In the genomic region with DNA sequence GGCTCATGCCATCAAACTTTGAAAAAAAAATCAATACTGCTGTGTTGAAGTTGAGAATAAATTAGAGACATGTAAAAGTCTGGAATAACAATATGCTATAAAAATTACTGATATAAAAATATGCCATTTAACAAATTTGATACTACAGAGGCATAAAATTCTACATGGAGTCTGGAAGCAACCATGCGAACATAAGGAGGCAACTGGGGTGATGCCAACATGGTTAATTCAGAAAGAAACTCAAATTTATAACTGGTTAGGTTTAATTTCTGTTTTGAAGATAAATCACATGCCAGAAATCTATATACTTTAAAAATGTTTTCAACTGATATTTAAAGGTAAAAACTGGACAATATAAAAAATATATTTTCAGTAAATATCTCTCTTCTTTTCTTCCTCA, we compare ENCODE assay signal across 22 mouse cellular contexts.
DNase-seq lines count a peak whose midpoint lies in the region; ATAC-seq and TF ChIP-seq lines count a peak whose summit lies in the region.
"Had no signal": no experiment of that assay in that cellular context is flagged by ENCODE, and none has a peak within 500 bp of the region (broad histone marks: within the 10 kb centered on the region; RNA-seq: fewer than 3 reads in every experiment).

No protein-coding gene starts in this region.

- ATAC-seq in forebrain, embryonic 15.5 days (replicated peaks): no peak
- ATAC-seq in forebrain, embryonic 13.5 days: no peak
- ATAC-seq in heart, embryonic 11.5 days (replicated peaks; ENCODE audit: insufficient number of reproducible peaks, low FRiP score, low TSS enrichment): no peak
- ATAC-seq in liver, embryonic 11.5 days (replicated peaks; ENCODE audit: low FRiP score): no peak

- H3K4me1 ChIP-seq in forebrain, embryonic 15.5 days: 0 out of 2 replicates have a peak, but pooled peaks cover 9% of the 10 kb centered on the region
- no peaks in the 10 kb centered on the region for H3K4me1 ChIP-seq in forebrain, embryonic 13.5 days
- no peaks in the 10 kb centered on the region for H3K4me1 ChIP-seq in heart, embryonic 11.5 days (ENCODE audit: control insufficient read depth, insufficient read depth, low read length)
- no peaks in the 10 kb centered on the region for H3K4me1 ChIP-seq in liver, embryonic 11.5 days (replicated peaks; ENCODE audit: control insufficient read depth, insufficient read depth, low read length)
- H3K4me1 ChIP-seq: embryonic facial prominence, embryonic 13.5 days; embryonic facial prominence, embryonic 15.5 days; forebrain, embryonic 10.5 days had no signal

- DNase-seq in heart, adult 11 months: peak; percentile 10
- peak; percentile 53 to 54 for DNase-seq in right cerebral cortex, postnatal 10 days (ENCODE audit: low spot score in 2 of 2)
- no peak for DNase-seq in right cerebral cortex, adult 18-20 months
- DNase-seq in brain, embryonic 14.5 days (ENCODE audit: low read depth): peak; percentile 55
- no peak for DNase-seq in liver, embryonic 11.5 days (ENCODE audit: low spot score)
- DNase-seq: adrenal gland, adult 2 months; adrenal gland, postnatal 10 days; adrenal gland, postnatal 25 days; cerebellum, adult 11 months; cerebellum, adult 18-20 months; cerebellum, adult 8-10 months; cerebellum, adult 9-11 months; cerebellum, postnatal 14 days; cerebellum, postnatal 36 days; embryo, embryonic 11 days had no signal

- no peak overlapping the region for H3K9ac ChIP-seq in forebrain, embryonic 15.5 days (replicated peaks)
- H3K9ac ChIP-seq in forebrain, embryonic 13.5 days: no peak overlapping the region
- H3K9ac ChIP-seq in heart, embryonic 11.5 days (ENCODE audit: low read depth, low read length): no peak overlapping the region
- H3K9ac ChIP-seq in liver, embryonic 11.5 days (ENCODE audit: low read depth, low read length): no peak overlapping the region
- H3K9ac ChIP-seq: embryonic facial prominence, embryonic 13.5 days; embryonic facial prominence, embryonic 15.5 days had no signal

- no peak overlapping the region for H3K4me2 ChIP-seq in forebrain, embryonic 15.5 days (replicated peaks)
- H3K4me2 ChIP-seq in forebrain, embryonic 13.5 days: no peak overlapping the region
- H3K4me2 ChIP-seq in heart, embryonic 11.5 days: no peak overlapping the region
- no peak overlapping the region for H3K4me2 ChIP-seq in liver, embryonic 11.5 days
- H3K4me2 ChIP-seq: embryonic facial prominence, embryonic 13.5 days; embryonic facial prominence, embryonic 15.5 days had no signal

- H3K4me3 ChIP-seq in forebrain, embryonic 15.5 days: no peak overlapping the region
- no peak overlapping the region for H3K4me3 ChIP-seq in forebrain, embryonic 13.5 days
- no peak overlapping the region for H3K4me3 ChIP-seq in heart, embryonic 11.5 days (ENCODE audit: low read depth, low read length)
- H3K4me3 ChIP-seq in liver, embryonic 11.5 days (ENCODE audit: low read depth, low read length): no peak overlapping the region
- H3K4me3 ChIP-seq: embryonic facial prominence, embryonic 13.5 days; embryonic facial prominence, embryonic 15.5 days; erythroblast, embryonic 14.5 days; forebrain, embryonic 10.5 days had no signal

- no peaks in the 10 kb centered on the region for H3K27me3 ChIP-seq in forebrain, embryonic 15.5 days
- H3K27me3 ChIP-seq in forebrain, embryonic 13.5 days: no peaks in the 10 kb centered on the region
- no peaks in the 10 kb centered on the region for H3K27me3 ChIP-seq in heart, embryonic 11.5 days (ENCODE audit: control insufficient read depth, insufficient read depth, low read length)
- H3K27me3 ChIP-seq in liver, embryonic 11.5 days (replicated peaks; ENCODE audit: control insufficient read depth, insufficient read depth, low read length): no peaks in the 10 kb centered on the region
- H3K27me3 ChIP-seq: embryonic facial prominence, embryonic 13.5 days; embryonic facial prominence, embryonic 15.5 days had no signal

- no peak for TF ChIP-seq CTCF in brain, embryonic 14.5 days (IDR thresholded peaks at IDR 0.05; ENCODE audit: borderline replicate concordance, extremely low read depth, insufficient read depth, insufficient read length)

- 78% methylated on average over 1 of the region's 1 CpGs for WGBS in forebrain, embryonic 15.5 days
- WGBS in forebrain, embryonic 13.5 days: 90% methylated on average over 1 of the region's 1 CpGs
- 82% methylated on average over 1 of the region's 1 CpGs for WGBS in heart, embryonic 11.5 days (ENCODE audit: insufficient replicate concordance)
- WGBS in liver, embryonic 11.5 days: 76% methylated on average over 1 of the region's 1 CpGs

- no peak for TF ChIP-seq POLR2A in brain, embryonic 14.5 days (IDR thresholded peaks at IDR 0.05; ENCODE audit: borderline replicate concordance, extremely low read depth, insufficient read depth, insufficient read length, poor library complexity, severe bottlenecking)

- peak overlapping the region; percentile 70; the same call in 1 of the 2 replicates for H3K27ac ChIP-seq in forebrain, embryonic 15.5 days (replicated peaks)
- no peak overlapping the region for H3K27ac ChIP-seq in forebrain, embryonic 13.5 days
- no peak overlapping the region for H3K27ac ChIP-seq in heart, embryonic 11.5 days (ENCODE audit: low read depth, low read length)
- H3K27ac ChIP-seq in liver, embryonic 11.5 days (ENCODE audit: low read depth, low read length): no peak overlapping the region
- H3K27ac ChIP-seq: embryonic facial prominence, embryonic 13.5 days; embryonic facial prominence, embryonic 15.5 days; forebrain, embryonic 10.5 days had no signal

- H3K9me3 ChIP-seq in forebrain, embryonic 15.5 days: no peaks in the 10 kb centered on the region
- H3K9me3 ChIP-seq in forebrain, embryonic 13.5 days (replicated peaks): no peaks in the 10 kb centered on the region
- 0 out of 2 replicates have a peak, but pooled peaks cover 2% of the 10 kb centered on the region for H3K9me3 ChIP-seq in heart, embryonic 11.5 days (replicated peaks; ENCODE audit: control insufficient read depth, low read length)
- H3K9me3 ChIP-seq in liver, embryonic 11.5 days (ENCODE audit: control insufficient read depth, low read length): no peaks in the 10 kb centered on the region
- H3K9me3 ChIP-seq: embryonic facial prominence, embryonic 13.5 days; embryonic facial prominence, embryonic 15.5 days had no signal

- H3K36me3 ChIP-seq in forebrain, embryonic 15.5 days: no peaks in the 10 kb centered on the region
- no peaks in the 10 kb centered on the region for H3K36me3 ChIP-seq in forebrain, embryonic 13.5 days (ENCODE audit: poor library complexity, severe bottlenecking)
- H3K36me3 ChIP-seq in heart, embryonic 11.5 days (ENCODE audit: control insufficient read depth, insufficient read depth, low read length): no peaks in the 10 kb centered on the region
- H3K36me3 ChIP-seq in liver, embryonic 11.5 days (ENCODE audit: control insufficient read depth, insufficient read depth, low read length): no peaks in the 10 kb centered on the region
- H3K36me3 ChIP-seq: embryonic facial prominence, embryonic 13.5 days; embryonic facial prominence, embryonic 15.5 days; forebrain, embryonic 10.5 days had no signal

Comparison
In these comparisons a context has a peak if more than half of its experiments do, and no peak if none do; other contexts are left out.
1. DNase-seq: peak in heart, adult 11 months (single experiment), right cerebral cortex, postnatal 10 days (2 of 2) and brain, embryonic 14.5 days (single experiment); none in right cerebral cortex, adult 18-20 months (single experiment) and liver, embryonic 11.5 days (single experiment).